Mouse (Mus musculus): ENCODE results near the gene Lmx1a.

DNA sequence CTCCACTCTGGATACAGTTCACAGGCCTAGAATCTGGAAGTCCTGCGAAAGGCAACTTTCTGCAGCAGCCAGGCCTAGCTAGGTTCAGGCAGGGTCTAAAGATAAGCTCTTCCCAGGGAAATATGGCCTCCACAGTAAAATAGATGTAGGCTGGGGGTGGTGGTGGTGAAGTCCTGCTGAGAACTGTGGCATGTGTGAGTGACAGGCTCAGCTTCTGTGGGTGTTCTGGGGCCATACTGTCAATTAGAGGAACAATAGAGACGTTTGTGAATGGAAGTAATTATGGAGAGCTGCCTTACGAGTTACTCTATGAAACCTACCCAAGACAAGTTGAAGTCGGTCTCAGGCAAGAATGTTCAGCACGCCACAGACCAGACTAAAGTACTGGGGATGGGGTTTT is 25.9 kb upstream of the Lmx1a start:
- TF ChIP-seq POLR2A (IDR thresholded peaks at IDR 0.05; ENCODE audit: borderline replicate concordance, control insufficient read depth, low read depth, low read length) (no peak), CTCF (IDR thresholded peaks at IDR 0.05; ENCODE audit: control insufficient read depth, insufficient read depth, low read length) (no peak)
